Mouse (Mus musculus) bone marrow, adult 2 months (tissue): ENCODE measurements around the gene Slc7a7.

Source experiments
- CTCF ChIP-seq: fragments of 200-500 bp; IDR thresholded peaks from 2 replicates; pipeline ENCODE4 v1.5.1; 2011; ENCODE audit warnings: low read length, control low read depth; ENCODE audit not compliant: control insufficient read depth, insufficient read depth
- POLR2A ChIP-seq: fragments of 200-500 bp; IDR thresholded peaks from 2 replicates; pipeline ENCODE4 v1.6.1; 2011; ENCODE audit warnings: low read depth, mild to moderate bottlenecking, control low read depth, low read length, borderline replicate concordance; ENCODE audit not compliant: control insufficient read depth

- TF ChIP-seq CTCF (no peak), POLR2A (no peak)
These were observed 8.0 kb upstream of the Slc7a7 start for GRCm38 (mm10) chr14:54425540-54425939.
